Comparison of ENCODE assay signal across 9 mouse cellular contexts in genomic region chr5:92461321-92461720, GRCm38 (mm10). TPM values are rescaled to one million over a fixed set of nuclear protein-coding genes. Genes with fewer than 3 reads are reported as not detected.
DNase-seq lines count a peak whose midpoint lies in the region; ATAC-seq lines count a peak whose summit lies in the region.
"Had no signal": no experiment of that assay in that cellular context is flagged by ENCODE, and none has a peak within 500 bp of the region (broad histone marks: within the 10 kb centered on the region; RNA-seq: fewer than 3 reads in every experiment).

No protein-coding gene starts in this region.

- H3K27me3 ChIP-seq in kidney, embryonic 14.5 days (ENCODE audit: control insufficient read depth, insufficient read depth, low read length): no peaks in the 10 kb centered on the region
- H3K27me3 ChIP-seq in embryonic facial prominence, embryonic 10.5 days (replicated peaks; ENCODE audit: low read depth, poor library complexity, severe bottlenecking): no peaks in the 10 kb centered on the region
- H3K27me3 ChIP-seq in intestine, embryonic 16.5 days (replicated peaks; ENCODE audit: control insufficient read depth, insufficient read depth, low read length): no peaks in the 10 kb centered on the region
- H3K27me3 ChIP-seq in limb, embryonic 10.5 days (ENCODE audit: low read depth, poor library complexity, severe bottlenecking): no peaks in the 10 kb centered on the region
- H3K27me3 ChIP-seq: neural tube, embryonic 13.5 days had no signal

- H3K4me1 ChIP-seq in kidney, embryonic 14.5 days (ENCODE audit: control insufficient read depth, insufficient read depth, low read length): no peaks in the 10 kb centered on the region
- H3K4me1 ChIP-seq in embryonic facial prominence, embryonic 10.5 days: no peaks in the 10 kb centered on the region
- no peaks in the 10 kb centered on the region for H3K4me1 ChIP-seq in intestine, embryonic 16.5 days (ENCODE audit: control insufficient read depth, insufficient read depth, low read length)
- H3K4me1 ChIP-seq in limb, embryonic 10.5 days: peaks cover 4% of the 10 kb centered on the region; the same call in 1 of the 2 replicates
- H3K4me1 ChIP-seq: neural tube, embryonic 13.5 days had no signal

- no peak overlapping the region for H3K27ac ChIP-seq in kidney, embryonic 14.5 days (ENCODE audit: low read depth, low read length)
- H3K27ac ChIP-seq in embryonic facial prominence, embryonic 10.5 days (replicated peaks): no peak overlapping the region
- no peak overlapping the region for H3K27ac ChIP-seq in intestine, embryonic 16.5 days (ENCODE audit: low read length)
- no peak overlapping the region for H3K27ac ChIP-seq in limb, embryonic 10.5 days
- H3K27ac ChIP-seq: neural tube, embryonic 13.5 days had no signal

- H3K9me3 ChIP-seq in kidney, embryonic 14.5 days (ENCODE audit: control insufficient read depth, low read length): no peaks in the 10 kb centered on the region
- H3K9me3 ChIP-seq in embryonic facial prominence, embryonic 10.5 days: no peaks in the 10 kb centered on the region
- no peaks in the 10 kb centered on the region for H3K9me3 ChIP-seq in intestine, embryonic 16.5 days (ENCODE audit: control insufficient read depth, low read length)
- H3K9me3 ChIP-seq in limb, embryonic 10.5 days (replicated peaks): no peaks in the 10 kb centered on the region
- H3K9me3 ChIP-seq: neural tube, embryonic 13.5 days had no signal

- peaks cover 4% of the 10 kb centered on the region for H3K36me3 ChIP-seq in kidney, embryonic 14.5 days (ENCODE audit: control insufficient read depth, insufficient read depth, low read length)
- peaks cover 16% of the 10 kb centered on the region for H3K36me3 ChIP-seq in embryonic facial prominence, embryonic 10.5 days (replicated peaks)
- H3K36me3 ChIP-seq in intestine, embryonic 16.5 days (ENCODE audit: control insufficient read depth, insufficient read depth, low read length): no peaks in the 10 kb centered on the region; the same call in 1 of the 2 replicates
- H3K36me3 ChIP-seq in limb, embryonic 10.5 days: peaks cover 12% of the 10 kb centered on the region

- H3K4me3 ChIP-seq in kidney, embryonic 14.5 days (ENCODE audit: low read length): no peak overlapping the region
- no peak overlapping the region for H3K4me3 ChIP-seq in embryonic facial prominence, embryonic 10.5 days
- no peak overlapping the region for H3K4me3 ChIP-seq in intestine, embryonic 16.5 days (ENCODE audit: low read length)
- no peak overlapping the region for H3K4me3 ChIP-seq in limb, embryonic 10.5 days
- H3K4me3 ChIP-seq: neural tube, embryonic 13.5 days had no signal

- H3K9ac ChIP-seq in kidney, embryonic 14.5 days (ENCODE audit: low read depth, low read length): no peak overlapping the region
- no peak overlapping the region for H3K9ac ChIP-seq in intestine, embryonic 16.5 days (ENCODE audit: low read depth, low read length)
- H3K9ac ChIP-seq: neural tube, embryonic 13.5 days had no signal

- H3K4me2 ChIP-seq in kidney, embryonic 14.5 days (replicated peaks; ENCODE audit: low read depth, low read length): no peak overlapping the region
- H3K4me2 ChIP-seq in intestine, embryonic 16.5 days (ENCODE audit: low read depth, low read length): no peak overlapping the region
- H3K4me2 ChIP-seq: neural tube, embryonic 13.5 days had no signal

- 15% methylated on average over 5 of the region's 5 CpGs for WGBS in kidney, embryonic 14.5 days
- WGBS in embryonic facial prominence, embryonic 10.5 days: 14% methylated on average over 5 of the region's 5 CpGs
- WGBS in intestine, embryonic 16.5 days: 20% methylated on average over 5 of the region's 5 CpGs
- WGBS in limb, embryonic 10.5 days: 17% methylated on average over 5 of the region's 5 CpGs

- DNase-seq in kidney, adult 18-20 months: peak; percentile 75
- DNase-seq in adrenal gland, adult 8-10 months: peak; percentile 45
- DNase-seq in embryonic facial prominence, embryonic 10.5 days (ENCODE audit: low spot score): peak; percentile 66
- DNase-seq in limb, embryonic 10.5 days (ENCODE audit: low spot score): peak; percentile 65
- peak; percentile 46 for DNase-seq in ovary, postnatal 14 days (ENCODE audit: low spot score)
- DNase-seq in thymus, postnatal 14 days: peak; percentile 86

- no peak for ATAC-seq in kidney, embryonic 14.5 days (ENCODE audit: low FRiP score, low TSS enrichment)
- 0 out of 2 replicates have a peak, but pooled peaks have one; percentile 36 for ATAC-seq in intestine, embryonic 16.5 days

RNA-seq across cellular contexts. Expression of gene Nup54, which starts 26.3 kb away (rescaled TPM):
- polyA plus RNA-seq in kidney, embryonic 14.5 days (2014; fragmentation: Nextera tagmentation; extraction: Ambion mirVana): 57.7 and 62.2 TPM in 2 replicates
- total RNA-seq in adrenal gland, adult 8-10 months (2022): 10 to 100 TPM; 23.5 to 36.6 (median 26.6) TPM
- 72.6 and 76.2 TPM in 2 replicates for polyA plus RNA-seq in embryonic facial prominence, embryonic 10.5 days (2016; fragmentation: Nextera tagmentation; extraction: Ambion mirVana)
- polyA plus RNA-seq in intestine, embryonic 16.5 days (2015; fragmentation: Nextera tagmentation; extraction: Ambion mirVana): 39.1 and 53.0 TPM in 2 replicates
- 76.6 and 81.9 TPM in 2 replicates for polyA plus RNA-seq in limb, embryonic 10.5 days (2016; fragmentation: Nextera tagmentation; extraction: Ambion mirVana)

RNA-seq across cellular contexts. Expression of gene Scarb2, which starts 45.3 kb away (rescaled TPM):
- 5.7 and 7.1 TPM in 2 replicates for polyA plus RNA-seq in kidney, embryonic 14.5 days (2014; fragmentation: Nextera tagmentation; extraction: Ambion mirVana)
- total RNA-seq in adrenal gland, adult 8-10 months (2022): 10 to 100 TPM; 66.0 to 88.0 (median 76.6) TPM
- 7.1 and 7.6 TPM in 2 replicates for polyA plus RNA-seq in embryonic facial prominence, embryonic 10.5 days (2016; fragmentation: Nextera tagmentation; extraction: Ambion mirVana)
- polyA plus RNA-seq in intestine, embryonic 16.5 days (2015; fragmentation: Nextera tagmentation; extraction: Ambion mirVana): 12.9 and 13.5 TPM in 2 replicates
- polyA plus RNA-seq in limb, embryonic 10.5 days (2016; fragmentation: Nextera tagmentation; extraction: Ambion mirVana): 5.7 and 7.2 TPM in 2 replicates
